Mouse (Mus musculus): ENCODE measurements around the gene Tcl1.
"Not testable (repeated sequence)": the region's sequence is repeated elsewhere in the genome, so short reads cannot be mapped to it uniquely, and the experiment has no call there.

The Tcl1 gene

DNA sequence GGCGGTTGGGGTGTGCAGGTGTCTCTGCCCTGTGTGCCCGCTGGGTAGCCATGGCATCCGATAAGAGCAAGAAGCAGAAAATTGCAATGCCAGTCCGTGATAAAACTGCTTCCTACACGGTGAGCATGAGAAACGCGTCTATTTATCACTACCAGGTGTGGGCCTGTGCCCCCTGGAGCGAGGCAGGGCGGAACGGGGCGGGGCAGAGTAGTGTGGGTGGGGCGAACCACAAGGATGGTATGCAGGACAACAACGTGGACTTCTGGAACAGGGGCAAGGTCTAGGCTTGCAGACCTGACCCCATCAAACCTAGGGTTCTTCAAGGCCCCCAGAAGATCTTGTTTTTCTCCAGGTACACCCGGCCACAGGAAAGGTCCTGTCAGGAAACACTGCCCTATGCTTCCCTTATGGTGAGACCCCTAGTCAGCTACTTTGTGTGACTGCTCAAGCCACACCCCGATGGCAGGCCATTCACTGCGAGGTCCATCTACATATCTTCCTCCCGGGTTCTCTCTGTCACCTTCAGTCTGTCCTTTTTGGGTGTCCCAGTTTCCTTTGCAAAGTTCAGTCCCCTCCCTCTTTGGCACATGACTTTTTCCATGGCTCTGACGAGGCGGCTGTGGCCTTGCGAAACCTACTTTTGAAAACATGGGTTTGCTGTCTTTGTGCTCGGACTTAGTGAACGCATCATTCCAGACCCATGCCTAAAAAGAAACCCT is at the start of gene Tcl1:
Gene Tcl1 (minus strand): TSS at position 193 of the 719 bp plus-strand sequence.
- no peak for DNase-seq (ENCODE audit: low read depth)

DNA sequence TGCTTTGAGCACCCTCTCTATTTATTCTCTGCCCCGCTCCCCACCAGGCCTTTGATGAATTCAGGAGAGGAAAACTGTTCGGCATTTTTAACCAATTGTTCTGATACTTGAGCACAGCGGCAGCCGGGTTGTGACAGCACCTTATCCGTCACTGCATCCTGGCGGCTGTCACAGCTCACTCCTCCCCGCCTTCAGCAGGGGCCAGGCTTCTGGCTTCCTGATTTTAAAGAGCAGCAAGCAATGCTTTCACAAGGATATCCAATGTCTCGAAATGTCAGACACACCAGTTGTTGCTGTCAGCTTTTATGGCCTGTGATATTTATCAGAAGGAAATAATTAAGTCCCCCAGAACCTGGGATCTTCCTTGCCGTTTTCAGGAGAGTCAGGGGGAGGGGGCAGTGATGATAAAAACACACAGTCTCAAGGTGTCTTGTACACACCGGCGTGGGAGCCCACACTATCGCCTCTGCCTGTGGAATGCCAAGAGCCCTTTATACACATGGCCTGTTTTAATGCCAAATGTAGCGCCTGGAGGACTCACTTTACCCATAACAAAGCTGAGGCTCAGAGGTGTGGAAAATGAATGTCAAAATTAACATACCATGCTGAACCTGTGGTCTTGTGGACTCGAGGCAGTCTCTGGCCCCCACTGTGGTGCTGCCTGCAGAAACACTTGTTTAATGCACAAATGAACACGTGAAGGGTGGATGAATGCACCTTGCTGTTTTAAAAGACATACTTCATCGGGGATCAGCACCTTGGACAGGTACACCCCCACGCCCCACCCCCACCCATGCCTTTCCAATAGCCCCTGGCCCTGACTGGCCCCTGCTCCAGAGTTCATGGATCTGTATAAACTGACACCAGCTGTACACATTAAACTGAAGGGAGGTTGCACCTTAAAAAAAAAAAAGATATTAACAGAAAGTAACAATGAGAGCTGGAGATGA is 48.7 kb upstream of the Tcl1 start:
- DNase-seq (ENCODE audit: low read depth): no peak

DNA sequence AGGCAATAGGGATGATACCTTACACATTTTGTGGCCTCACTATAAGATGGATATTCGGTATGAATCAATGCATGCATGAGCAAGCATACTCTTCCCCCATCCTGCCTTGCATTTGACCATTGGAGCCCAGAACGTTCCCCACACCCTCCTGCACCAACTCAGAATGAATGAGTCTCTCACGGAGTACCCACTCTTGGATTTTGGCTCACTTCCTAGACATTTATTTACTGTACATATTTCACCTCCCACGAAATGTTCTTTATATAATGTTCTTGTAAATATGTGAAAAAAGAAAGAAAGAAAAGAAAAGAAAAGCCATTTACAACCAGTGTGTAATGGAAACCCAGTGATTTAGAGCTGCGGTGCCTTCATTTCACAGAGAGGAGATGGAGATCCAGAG is 44.5 kb upstream of the Tcl1 start:
- DNase-seq (ENCODE audit: low read depth): no peak

DNA sequence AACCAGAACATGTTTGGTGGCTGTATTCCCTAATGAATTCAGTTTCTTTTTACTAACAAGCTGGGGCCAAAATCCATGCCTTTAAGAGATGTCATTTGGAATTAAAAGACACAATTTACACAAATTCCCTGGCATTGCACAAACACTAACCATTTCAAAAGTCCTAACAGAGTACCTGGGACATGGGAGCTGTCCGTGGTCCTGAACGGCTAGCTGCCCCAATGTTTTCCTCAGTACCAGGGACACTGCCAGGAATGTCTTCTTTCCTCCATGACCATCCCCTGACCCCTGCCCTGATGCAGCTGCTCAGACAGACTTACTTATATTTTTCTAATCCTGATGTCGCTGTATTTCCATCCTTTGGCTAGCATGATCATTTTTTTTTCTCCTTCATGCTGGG is 43.5 kb upstream of the Tcl1 start:
- peak; percentile 2 for DNase-seq (ENCODE audit: low read depth)

DNA sequence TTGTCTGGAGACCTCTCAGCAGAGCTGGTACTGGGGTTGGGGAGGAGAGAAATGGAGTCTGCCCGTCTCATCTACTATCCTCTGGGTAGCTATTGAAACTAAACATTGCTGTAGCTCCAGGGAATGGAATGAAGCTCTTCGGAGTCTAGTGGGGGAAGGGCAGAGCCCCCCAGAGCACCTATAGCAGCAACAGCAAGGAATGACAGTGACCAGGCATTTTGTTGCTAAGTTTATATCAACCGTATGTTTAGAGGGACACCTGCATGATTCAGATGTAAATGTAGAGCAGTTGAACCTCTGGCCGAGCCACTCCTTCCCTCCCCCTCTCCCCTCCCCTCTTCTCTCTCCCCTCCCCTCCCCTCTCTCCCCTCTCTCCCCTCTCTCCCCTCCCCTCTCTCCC is 36.6 kb upstream of the Tcl1 start:
- DNase-seq (ENCODE audit: low read depth): no peak

DNA sequence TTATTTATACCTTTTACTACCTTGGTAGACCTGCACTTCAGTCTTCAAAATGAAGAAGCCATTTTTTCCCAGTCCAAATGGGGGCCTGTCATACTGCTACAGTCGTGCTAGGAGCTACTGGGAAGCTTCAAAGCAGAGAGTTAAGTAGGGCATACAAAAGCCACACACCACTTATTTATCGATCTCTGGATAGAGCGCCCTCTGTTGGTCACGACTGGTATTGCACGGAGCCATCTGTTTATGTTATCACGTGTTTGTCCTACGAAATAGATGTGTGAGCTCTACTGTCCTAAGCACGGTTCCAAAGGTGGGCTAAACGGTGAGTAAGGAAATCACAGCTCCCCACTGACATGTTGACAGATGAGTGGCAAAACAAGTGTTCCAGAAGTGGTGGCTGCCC is 36.2 kb upstream of the Tcl1 start:
- no peak for DNase-seq (ENCODE audit: low read depth)

DNA sequence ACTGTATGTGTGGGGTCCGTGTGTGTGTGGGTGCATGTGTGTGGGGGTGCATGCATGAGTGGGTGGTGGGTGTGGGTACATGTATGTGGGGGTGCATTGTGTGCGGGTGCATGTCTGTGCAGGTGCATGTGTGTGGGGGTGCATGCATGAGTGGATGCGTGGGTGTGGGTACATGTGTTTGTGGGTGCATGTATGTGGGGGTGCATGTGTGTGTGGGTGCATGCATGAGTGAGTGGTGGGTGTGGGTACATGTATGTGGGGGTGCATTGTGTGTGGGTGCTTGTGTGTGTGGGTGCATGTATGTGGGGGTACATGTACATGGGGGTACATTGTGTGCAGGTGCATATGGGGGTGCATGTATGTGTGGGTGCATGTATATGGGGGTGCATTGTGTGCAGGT is 31.2 kb upstream of the Tcl1 start:
- no peak for DNase-seq (ENCODE audit: low read depth)

DNA sequence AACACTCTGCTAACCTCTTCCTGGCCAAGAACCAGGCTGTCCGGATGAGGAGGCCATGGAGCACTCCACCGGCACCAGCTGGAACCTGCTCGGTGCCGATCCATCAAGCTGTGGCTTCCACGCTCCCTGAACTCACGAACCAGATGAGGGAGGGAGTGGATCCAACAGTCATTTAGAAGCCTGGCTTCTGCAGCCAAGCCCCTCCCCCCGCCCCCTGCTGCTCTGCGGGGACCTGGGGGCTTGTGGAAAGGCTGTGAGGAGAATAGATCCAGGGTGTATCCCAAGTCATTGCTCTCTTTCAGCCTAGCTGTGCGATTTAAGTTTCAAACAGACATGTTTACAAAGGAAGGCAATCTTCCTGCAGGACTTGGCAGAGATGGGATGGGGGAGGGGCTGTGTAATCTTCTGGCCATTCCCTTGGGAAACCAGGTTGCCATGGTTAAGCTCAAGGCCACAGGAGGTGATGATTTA is 26.2 kb upstream of the Tcl1 start:
- DNase-seq (ENCODE audit: low read depth): no peak

DNA sequence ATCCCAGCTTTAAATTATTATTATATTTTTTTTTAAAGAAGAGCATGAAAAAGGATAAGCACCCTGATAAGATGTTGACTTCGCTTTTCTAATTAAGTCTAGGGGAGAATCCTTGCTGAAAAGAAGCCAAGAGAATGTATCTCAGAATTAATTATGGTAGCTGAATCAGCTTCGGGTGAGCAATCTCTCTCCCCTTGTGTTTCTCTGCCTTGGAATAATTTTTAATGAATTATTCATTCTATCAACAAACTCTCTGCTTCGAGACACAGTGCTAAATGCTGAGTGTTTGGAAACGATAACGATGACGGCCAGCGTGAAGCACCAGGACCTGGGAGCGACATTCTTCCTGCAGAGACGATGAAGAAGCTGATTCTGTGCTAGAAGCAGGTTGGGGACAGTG is 16.5 kb upstream of the Tcl1 start:
- no peak for DNase-seq (ENCODE audit: low read depth)

DNA sequence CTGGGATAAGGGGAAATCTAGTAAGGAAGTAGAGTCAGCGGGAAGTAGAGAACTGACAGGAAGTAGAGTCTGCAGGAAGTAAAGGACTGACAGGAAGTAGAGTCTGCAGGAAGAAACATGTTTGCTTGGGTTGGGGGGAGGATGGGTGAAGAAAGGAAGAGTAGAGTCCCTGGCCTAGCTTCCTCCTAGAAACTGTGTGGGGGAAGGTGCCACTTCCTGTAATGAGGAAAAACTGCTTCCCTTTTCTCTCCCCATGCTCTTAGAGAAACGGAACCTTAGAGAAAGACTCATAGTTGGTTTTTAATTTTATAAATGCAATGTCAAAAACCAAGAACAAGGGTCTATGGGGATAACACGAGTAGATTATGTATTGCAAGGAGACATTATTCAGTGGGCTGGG is 12.5 kb upstream of the Tcl1 start:
- no peak for DNase-seq (ENCODE audit: low read depth)

DNA sequence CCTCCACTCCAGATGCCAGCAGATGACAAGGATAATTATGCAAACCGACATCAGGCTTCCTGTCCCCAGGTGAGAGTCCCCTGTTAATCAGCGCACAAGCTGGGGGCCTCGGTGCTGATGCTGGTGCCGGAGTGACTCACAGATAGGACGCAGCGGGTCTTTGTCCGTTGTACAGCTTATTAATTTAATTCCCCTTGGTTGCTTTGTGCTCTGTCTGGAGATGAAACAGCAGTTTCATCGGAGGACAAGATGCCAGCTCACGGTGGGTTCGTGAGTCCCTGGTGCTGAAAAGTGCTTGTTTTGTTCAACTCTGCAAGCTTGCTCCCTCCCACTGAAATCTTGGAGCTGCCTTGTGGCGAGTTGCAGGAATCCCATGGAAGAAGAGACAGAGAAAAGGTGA is 11.8 kb upstream of the Tcl1 start:
- no peak for DNase-seq (ENCODE audit: low read depth)

DNA sequence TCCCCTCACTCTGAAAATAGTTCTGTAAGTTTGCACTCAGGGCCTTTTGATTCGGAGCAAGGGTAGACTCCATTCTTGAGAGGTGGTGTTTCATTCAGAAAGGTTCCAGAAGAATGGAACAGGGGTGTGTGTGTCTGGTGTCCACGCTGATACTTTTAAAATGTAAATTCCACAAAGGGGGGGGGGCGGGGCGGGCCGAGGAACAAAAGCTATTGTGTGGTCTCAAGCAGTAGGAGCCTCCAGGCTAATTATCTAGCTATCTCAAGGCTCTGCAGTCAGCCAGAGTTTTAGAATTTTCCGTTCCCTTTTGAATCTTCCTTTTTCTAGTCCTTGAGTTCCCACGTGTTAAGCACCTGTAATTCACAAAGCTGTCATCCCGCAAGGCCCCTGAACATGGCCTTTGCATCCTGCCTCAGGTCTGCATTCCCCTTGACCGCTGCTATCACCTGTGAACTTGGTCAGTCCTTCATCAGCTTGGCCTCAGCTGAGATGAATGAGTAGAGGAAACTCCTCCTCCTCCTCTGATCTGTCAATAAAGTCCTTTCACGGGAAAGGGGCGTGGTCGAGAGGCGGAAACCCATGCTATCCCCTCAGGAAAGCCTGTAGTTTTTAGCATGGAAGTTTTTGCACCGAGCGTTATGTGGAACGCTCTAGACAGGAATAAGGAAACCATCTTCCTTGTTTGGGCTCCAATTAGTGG is 2.2 kb upstream of the Tcl1 start:
- no peak for DNase-seq (ENCODE audit: low read depth)

DNA sequence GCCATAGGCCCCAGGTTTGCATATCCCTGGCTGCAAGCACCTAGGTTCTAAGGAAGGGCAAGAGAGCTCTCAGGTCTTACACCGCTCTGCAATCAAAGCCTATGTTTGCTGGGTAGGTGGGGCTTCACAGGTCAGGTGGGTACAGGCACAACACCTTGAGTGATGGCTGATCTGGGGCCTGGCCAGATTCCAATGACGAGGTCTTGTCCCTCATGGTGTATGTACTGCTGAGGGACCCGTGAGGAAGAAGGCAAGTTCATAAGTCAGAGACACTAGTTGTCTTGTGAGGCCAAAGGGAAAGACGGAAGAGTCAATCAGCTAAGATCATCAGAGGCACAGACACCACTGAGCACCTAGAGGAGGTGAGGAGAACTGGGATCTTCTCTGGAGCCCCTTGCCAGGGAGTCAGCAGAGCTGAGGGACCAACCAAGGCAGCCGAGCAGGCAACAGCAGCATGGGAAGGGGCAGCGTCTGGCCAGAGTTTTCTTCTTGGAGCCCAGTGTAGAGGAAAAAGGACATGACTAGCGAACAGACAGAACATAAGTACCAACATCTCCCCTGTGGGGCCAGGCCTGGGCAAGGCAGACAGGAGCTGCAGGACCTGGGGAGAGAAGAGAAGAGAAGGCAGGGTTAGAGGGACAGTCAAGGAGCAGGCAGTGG is 5.4 kb downstream of the Tcl1 start:
- DNase-seq (ENCODE audit: low read depth): no peak

DNA sequence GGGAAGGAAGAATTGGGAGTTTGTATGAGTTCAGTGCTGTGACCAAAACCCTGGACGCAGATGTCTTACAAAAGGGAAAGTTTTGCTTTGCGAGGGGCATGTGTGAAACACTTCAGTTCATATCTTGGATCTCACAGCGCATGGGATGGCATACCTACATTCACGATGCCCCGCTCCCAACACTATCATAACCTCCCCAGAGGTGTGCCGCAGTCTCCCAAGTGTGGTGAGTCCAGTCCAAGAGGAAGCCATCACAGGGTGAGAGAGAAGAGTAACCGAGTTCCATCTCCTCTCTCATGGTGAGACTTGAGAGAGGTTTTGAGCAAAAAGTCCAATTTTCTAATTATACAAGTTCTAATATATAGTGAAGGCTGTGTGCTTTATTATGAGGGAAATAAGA is 13.4 kb downstream of the Tcl1 start:
- DNase-seq (ENCODE audit: low read depth): no peak

DNA sequence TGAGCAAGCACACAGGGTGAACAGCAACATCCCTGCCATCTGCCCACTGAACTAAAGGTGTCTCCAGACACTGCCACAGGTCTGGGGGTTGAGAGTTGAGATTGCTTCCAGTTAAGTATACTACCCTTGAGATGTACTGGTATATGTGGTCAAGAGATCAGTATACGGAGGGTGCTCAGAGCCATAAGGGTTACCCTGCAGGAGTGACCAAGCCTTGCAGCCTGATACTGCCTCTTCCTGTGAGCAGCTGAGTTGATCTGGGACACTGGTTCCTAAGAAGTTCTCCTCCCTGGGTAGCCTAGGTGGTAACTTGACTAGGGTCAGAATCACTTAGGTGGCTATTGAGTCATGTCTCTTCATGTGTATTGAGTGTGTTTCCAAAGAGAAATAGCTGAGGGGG is 14.2 kb downstream of the Tcl1 start:
- no peak for DNase-seq (ENCODE audit: low read depth)

DNA sequence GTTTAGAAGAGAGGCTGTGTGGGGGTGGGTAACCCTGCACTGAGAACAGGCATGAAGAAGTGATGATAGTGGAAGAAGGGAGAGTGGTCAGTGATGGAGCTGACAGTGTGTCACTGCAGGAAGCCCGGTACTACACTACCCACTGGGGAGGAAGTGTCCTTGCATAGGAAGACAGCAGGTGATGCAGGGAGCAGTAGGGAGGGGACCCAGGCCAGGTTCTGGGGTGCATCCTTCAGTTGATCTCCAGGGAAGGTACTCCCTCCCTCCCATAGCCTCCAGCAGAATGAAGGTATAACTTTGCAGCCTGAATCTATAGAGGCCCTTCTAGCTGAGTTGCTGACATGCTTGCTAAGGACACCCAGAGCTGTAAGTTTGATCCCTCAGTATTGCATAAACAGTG is 15.5 kb downstream of the Tcl1 start:
- DNase-seq (ENCODE audit: low read depth): no peak

DNA sequence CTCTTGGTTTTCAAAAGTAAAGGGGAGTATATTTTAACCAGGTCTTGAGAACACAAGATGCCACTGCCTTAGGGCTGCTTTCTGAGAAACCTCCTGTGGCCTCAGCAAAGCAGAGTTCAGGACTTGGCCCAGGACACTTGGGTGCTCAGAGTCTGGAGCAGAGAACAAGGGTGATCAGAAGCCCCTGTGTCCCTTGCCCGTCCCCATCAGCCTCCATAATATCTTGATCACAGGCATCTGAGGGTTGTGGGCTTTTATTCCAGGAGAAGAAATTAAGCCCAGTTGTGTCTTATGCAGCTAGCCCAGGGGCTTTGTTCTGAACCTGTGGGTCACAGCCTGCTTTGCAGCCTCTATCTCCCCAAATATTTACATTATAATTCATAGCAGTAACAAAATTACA is 20.9 kb downstream of the Tcl1 start, which contains the start of gene Tcl1b4:
Gene Tcl1b4 (plus strand): TSS at position 301 of the 400 bp plus-strand sequence.
- DNase-seq (ENCODE audit: low read depth): not testable (repeated sequence)

DNA sequence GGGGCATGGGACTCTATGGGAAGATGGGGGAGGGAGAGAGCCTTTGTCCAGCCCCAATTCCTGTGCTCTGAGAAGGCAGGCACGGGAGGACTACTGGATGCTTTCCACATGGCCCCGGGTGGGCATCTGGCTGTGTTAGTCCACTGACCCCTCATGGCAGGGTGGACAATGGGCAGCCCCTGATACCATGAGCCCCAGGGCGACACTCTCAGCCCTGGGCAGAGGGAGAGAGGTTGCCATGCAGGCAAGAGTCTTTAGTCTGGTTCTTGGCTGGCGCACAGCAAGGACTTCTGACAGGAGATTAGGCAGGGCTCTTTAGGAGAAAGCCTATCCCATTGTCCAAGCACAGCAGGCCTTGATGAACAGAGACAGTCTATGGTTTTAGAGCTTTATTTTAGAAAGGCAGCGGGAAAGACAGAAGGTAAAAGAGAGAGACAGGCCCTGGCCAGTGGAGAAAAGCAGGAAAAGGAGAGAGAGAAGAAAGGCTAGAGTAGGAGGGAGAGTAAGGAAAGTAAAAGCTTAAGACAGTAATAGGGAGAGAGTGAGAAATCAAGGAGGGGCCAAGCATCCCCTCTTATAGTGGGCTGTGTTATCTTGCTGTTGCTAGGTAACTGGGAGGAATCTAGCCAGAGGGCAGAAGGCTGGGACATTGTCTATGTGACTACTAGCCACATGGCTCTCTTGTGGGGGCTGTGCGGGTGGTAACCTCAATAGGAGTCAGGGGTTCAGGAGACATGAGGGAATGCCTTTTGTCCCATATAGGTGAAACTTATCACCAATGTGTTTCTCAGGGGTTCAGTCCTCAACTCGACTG is 22.7 kb downstream of the Tcl1 start:
- DNase-seq (ENCODE audit: low read depth): not testable (repeated sequence)

DNA sequence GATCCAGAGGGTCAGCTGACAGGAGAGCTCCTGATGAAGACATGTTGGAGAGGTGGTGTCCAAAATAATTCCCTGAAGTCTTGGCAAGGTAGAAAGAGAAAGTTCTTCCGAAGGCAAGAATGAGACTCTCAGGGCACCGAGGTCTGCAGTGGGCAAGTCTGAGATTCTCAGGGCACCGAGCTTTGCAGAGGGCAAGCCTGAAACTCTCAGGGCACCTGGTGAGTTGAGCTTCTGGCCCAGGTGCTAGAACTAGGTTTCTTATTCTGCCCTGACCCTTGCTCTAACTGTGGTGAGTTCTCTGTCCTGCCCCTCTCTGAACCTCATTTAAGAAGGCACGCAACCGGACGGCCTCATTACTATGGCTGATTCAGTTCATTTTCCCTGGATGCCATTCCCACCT is 31.9 kb downstream of the Tcl1 start, which contains the start of gene Tcl1b3:
Gene Tcl1b3 (plus strand): TSS at position 301 of the 400 bp plus-strand sequence.
- DNase-seq (ENCODE audit: low read depth): not testable (repeated sequence)

DNA sequence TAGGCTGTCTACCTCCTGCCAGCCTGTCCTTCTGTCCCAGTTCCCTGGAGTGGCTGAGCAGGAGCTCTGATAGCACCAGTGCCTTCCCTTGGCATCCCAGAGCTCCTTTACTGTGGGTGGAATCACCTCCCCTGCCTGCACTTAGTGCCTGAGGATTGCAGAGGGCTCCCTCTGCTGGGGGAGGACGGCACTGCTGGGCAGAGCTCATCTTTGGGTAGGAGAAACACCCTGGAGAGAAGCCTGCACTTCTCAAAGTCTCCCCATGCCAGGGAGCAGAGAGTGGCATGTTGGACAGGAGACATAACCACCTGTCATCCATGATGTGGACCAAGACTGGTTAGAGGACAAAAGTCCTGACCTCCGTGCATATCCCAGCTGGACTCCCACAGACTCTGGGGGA is 33.6 kb downstream of the Tcl1 start:
- not testable (repeated sequence) for DNase-seq (ENCODE audit: low read depth)
